Mouse (Mus musculus): Measurements from ENCODE around the gene Polr2l. TPM values are rescaled to one million over a fixed set of nuclear protein-coding genes. Genes with fewer than 3 reads are reported as not detected.

Gene Polr2l
- polyA plus RNA-seq, 2 experiments, result 24.6 to 52.4 TPM

GRCm38 (mm10) chr7:141495379-141495778 lies 20.4 kb upstream of the Polr2l start:
- 72% methylated on average over 2 of the region's 2 CpGs for WGBS (ENCODE audit: insufficient replicate concordance)
- TF ChIP-seq EP300 (IDR thresholded peaks at IDR 0.05; ENCODE audit: low read depth) (no peak), CTCF (IDR thresholded peaks at IDR 0.05; ENCODE audit: low read depth) (no peak)
- no peak overlapping the region for H3K27ac ChIP-seq
- H3K9ac ChIP-seq (replicated peaks), result no peak overlapping the region
- no peak for ATAC-seq (ENCODE audit: insufficient read depth)
- no peaks in the 10 kb centered on the region for H3K9me3 ChIP-seq (ENCODE audit: control insufficient read depth, low read length)
- no peaks in the 10 kb centered on the region; a peak in 1 of 4 replicates for H3K4me1 ChIP-seq (replicated peaks; ENCODE audit: control insufficient read depth in 2 of 2, insufficient read depth in 2 of 2, low read length in 1 of 2)
- H3K27me3 ChIP-seq (ENCODE audit: control insufficient read depth, insufficient read depth, low read length), result no peaks in the 10 kb centered on the region
- 0 out of 2 replicates have a peak, but pooled peaks cover 8% of the 10 kb centered on the region for H3K36me3 ChIP-seq (replicated peaks; ENCODE audit: control insufficient read depth, insufficient read depth, low read depth)
- no peak overlapping the region for H3K4me3 ChIP-seq (ENCODE audit: insufficient read depth in 1 of 2, low read depth in 2 of 2, low read length in 2 of 2)
- DNase-seq (ENCODE audit: low read depth in 3 of 3, low spot score in 3 of 3), result no peak
- H3K4me2 ChIP-seq (ENCODE audit: low read depth), result no peak overlapping the region

- Histone ChIP-seq H3K9me3 (ENCODE audit: control insufficient read depth, low read length) (no peaks in the 10 kb centered on the region), H3K9ac (replicated peaks) (no peak overlapping the region), H3K4me2 (ENCODE audit: low read depth) (no peak overlapping the region), H3K4me1 (replicated peaks; ENCODE audit: control insufficient read depth in 2 of 2, insufficient read depth in 2 of 2, low read length in 1 of 2) (no peaks in the 10 kb centered on the region; a peak in 1 of 4 replicates), H3K27ac (no peak overlapping the region), H3K27me3 (ENCODE audit: control insufficient read depth, insufficient read depth, low read length) (no peaks in the 10 kb centered on the region), H3K4me3 (ENCODE audit: insufficient read depth in 1 of 2, low read depth in 2 of 2, low read length in 2 of 2) (no peak overlapping the region), H3K36me3 (replicated peaks; ENCODE audit: control insufficient read depth, insufficient read depth, low read depth) (0 out of 2 replicates have a peak, but pooled peaks cover 8% of the 10 kb centered on the region)
- DNase-seq (ENCODE audit: low read depth in 3 of 3, low spot score in 3 of 3) (no peak), ATAC-seq (ENCODE audit: insufficient read depth) (no peak)
- no peak for TF ChIP-seq EP300 (IDR thresholded peaks at IDR 0.05; ENCODE audit: low read depth)
- TF ChIP-seq CTCF (IDR thresholded peaks at IDR 0.05; ENCODE audit: low read depth), result no peak
- WGBS (ENCODE audit: insufficient replicate concordance), result 79% methylated on average over 1 of the region's 1 CpGs
These were observed 18.8 kb upstream of the Polr2l start for GRCm38 (mm10) chr7:141493729-141494128.

GRCm38 (mm10) chr7:141492738-141493137 lies 17.8 kb upstream of the Polr2l start:
- WGBS (ENCODE audit: insufficient replicate concordance), result 72% methylated on average over 5 of the region's 5 CpGs
- TF ChIP-seq EP300 (IDR thresholded peaks at IDR 0.05; ENCODE audit: low read depth), result no peak
- H3K27me3 ChIP-seq (ENCODE audit: control insufficient read depth, insufficient read depth, low read length), result no peaks in the 10 kb centered on the region

GRCm38 (mm10) chr7:141491151-141491550 lies 16.2 kb upstream of the Polr2l start:
- 0 out of 2 replicates have a peak, but pooled peaks cover 8% of the 10 kb centered on the region for H3K36me3 ChIP-seq (replicated peaks; ENCODE audit: control insufficient read depth, insufficient read depth, low read depth)
- 33% methylated on average over 2 of the region's 2 CpGs for WGBS (ENCODE audit: insufficient replicate concordance)
- no peak overlapping the region for H3K4me2 ChIP-seq (ENCODE audit: low read depth)
- no peak overlapping the region for H3K4me3 ChIP-seq (ENCODE audit: insufficient read depth in 1 of 2, low read depth in 2 of 2, low read length in 2 of 2)
- no peaks in the 10 kb centered on the region for H3K9me3 ChIP-seq (ENCODE audit: control insufficient read depth, low read length)
- no peaks in the 10 kb centered on the region; a peak in 1 of 4 replicates for H3K4me1 ChIP-seq (replicated peaks; ENCODE audit: control insufficient read depth in 2 of 2, insufficient read depth in 2 of 2, low read length in 1 of 2)
- DNase-seq (ENCODE audit: low read depth in 3 of 3, low spot score in 3 of 3), result peak in 1 of 3 experiments; percentile 53
- TF ChIP-seq CTCF (IDR thresholded peaks at IDR 0.05; ENCODE audit: low read depth), result peak; percentile 83
- TF ChIP-seq EP300 (IDR thresholded peaks at IDR 0.05; ENCODE audit: low read depth), result no peak
- no peak overlapping the region for H3K27ac ChIP-seq
- H3K27me3 ChIP-seq (ENCODE audit: control insufficient read depth, insufficient read depth, low read length), result no peaks in the 10 kb centered on the region
- ATAC-seq (ENCODE audit: insufficient read depth), result peak; percentile 68
- no peak overlapping the region for H3K9ac ChIP-seq (replicated peaks)

More at GRCm38 (mm10) chr7:141492738-141493137, 17.8 kb upstream of the Polr2l start:
- Histone ChIP-seq H3K4me1 (replicated peaks; ENCODE audit: control insufficient read depth in 2 of 2, insufficient read depth in 2 of 2, low read length in 1 of 2) (no peaks in the 10 kb centered on the region; a peak in 1 of 4 replicates), H3K27ac (no peak overlapping the region), H3K36me3 (replicated peaks; ENCODE audit: control insufficient read depth, insufficient read depth, low read depth) (0 out of 2 replicates have a peak, but pooled peaks cover 8% of the 10 kb centered on the region), H3K9ac (replicated peaks) (no peak overlapping the region), H3K4me2 (ENCODE audit: low read depth) (no peak overlapping the region), H3K9me3 (ENCODE audit: control insufficient read depth, low read length) (no peaks in the 10 kb centered on the region), H3K4me3 (ENCODE audit: insufficient read depth in 1 of 2, low read depth in 2 of 2, low read length in 2 of 2) (no peak overlapping the region)
- DNase-seq (ENCODE audit: low read depth in 3 of 3, low spot score in 3 of 3) (no peak), ATAC-seq (ENCODE audit: insufficient read depth) (no peak)

- no peaks in the 10 kb centered on the region for H3K9me3 ChIP-seq (ENCODE audit: control insufficient read depth, low read length)
- H3K4me2 ChIP-seq (ENCODE audit: low read depth), result no peak overlapping the region
- H3K4me1 ChIP-seq (replicated peaks; ENCODE audit: control insufficient read depth in 2 of 2, insufficient read depth in 2 of 2, low read length in 1 of 2), result no peaks in the 10 kb centered on the region; a peak in 1 of 4 replicates
- 0 out of 2 replicates have a peak, but pooled peaks cover 2% of the 10 kb centered on the region for H3K36me3 ChIP-seq (replicated peaks; ENCODE audit: control insufficient read depth, insufficient read depth, low read depth)
- peaks cover 8% of the 10 kb centered on the region for H3K27me3 ChIP-seq (ENCODE audit: control insufficient read depth, insufficient read depth, low read length)
- DNase-seq (ENCODE audit: low read depth in 3 of 3, low spot score in 3 of 3) (no peak), ATAC-seq (ENCODE audit: insufficient read depth) (no peak)
- H3K4me3 ChIP-seq (ENCODE audit: insufficient read depth in 1 of 2, low read depth in 2 of 2, low read length in 2 of 2), result no peak overlapping the region
- H3K9ac ChIP-seq (replicated peaks), result no peak overlapping the region
- H3K27ac ChIP-seq, result no peak overlapping the region
- 68% methylated on average over 7 of the region's 7 CpGs for whole genome bisulfite sequencing (ENCODE audit: insufficient replicate concordance)
- no peak for TF ChIP-seq CTCF (IDR thresholded peaks at IDR 0.05; ENCODE audit: low read depth)
- TF ChIP-seq EP300 (IDR thresholded peaks at IDR 0.05; ENCODE audit: low read depth), result no peak
These were observed 12.2 kb upstream of the Polr2l start for GRCm38 (mm10) chr7:141487141-141487540.

All from liver, embryonic 14.5 days (tissue).